Mouse (Mus musculus) adrenal gland, postnatal 10 days (tissue): ENCODE data around the gene Gm18336. TPM values are rescaled to one million over a fixed set of nuclear protein-coding genes. Genes with fewer than 3 reads are reported as not detected.
"Not testable (repeated sequence)": the region's sequence is repeated elsewhere in the genome, so short reads cannot be mapped to it uniquely, and the experiment has no call there.

ENCODE experiments used
- DNase-seq: peaks from one replicate; pipeline ENCODE4 v3.0.0; 2021; ENCODE audit warnings: mixed read lengths
- long read RNA-seq, 2 experiments: library from polyadenylated mRNA; stranded (forward); transcript quantifications; one replicate each; pipeline ENCODE4 v2.0.0; 2021
- total RNA-seq, 2 experiments: library from RNA; stranded (reverse); gene quantifications; 2 replicates each; pipeline ENCODE4 v1.2.3; 2021

The Gm18336 gene
- total RNA-seq, result not detected
- long read RNA-seq, experiment 1, result 0 reads
- long read RNA-seq, experiment 2, result 0 reads

DNA sequence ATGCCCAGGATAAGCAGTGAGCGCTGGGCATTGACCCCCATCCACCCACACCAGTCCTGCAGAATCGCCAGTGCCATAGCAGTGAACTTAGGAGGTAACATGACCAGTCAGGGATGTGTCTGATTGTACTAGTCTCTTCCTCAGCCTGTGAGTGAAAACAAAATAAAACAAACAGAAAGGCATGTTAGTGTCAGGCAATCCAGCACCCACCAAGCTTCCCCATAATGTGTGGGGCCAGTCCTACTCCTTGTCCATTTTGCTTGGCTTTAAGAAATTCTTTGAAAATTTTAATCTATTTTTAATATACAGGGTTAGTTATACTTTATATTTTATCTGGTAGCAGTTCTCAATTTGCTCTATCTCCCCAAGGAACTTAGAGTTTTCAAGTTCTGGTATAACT, at the start of gene Gm18336:
Gene Gm18336, minus strand, starts transcription at position 101 of the 400 bp plus-strand sequence.
- DNase-seq, result not testable (repeated sequence)

DNA sequence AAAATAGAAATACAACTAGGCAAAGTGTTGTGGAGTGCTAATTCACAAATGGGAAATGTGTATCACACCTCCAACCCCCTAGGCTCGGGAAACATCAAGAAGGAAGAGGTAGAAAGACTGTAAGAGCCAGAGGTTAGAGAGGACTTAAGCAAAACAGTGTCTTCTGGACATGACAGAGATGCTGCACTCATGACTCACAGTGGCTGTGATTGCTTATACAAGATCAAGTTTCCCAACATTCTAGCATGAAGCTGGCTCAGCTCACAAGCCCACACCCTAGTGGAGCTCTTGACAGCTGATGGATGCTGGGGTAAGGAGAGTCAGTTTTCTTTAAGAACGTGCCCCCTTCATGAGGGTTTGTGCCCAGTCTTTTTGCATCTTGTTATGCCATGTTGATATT, 42.9 kb upstream of the Gm18336 start:
- DNase-seq, result no peak

DNA sequence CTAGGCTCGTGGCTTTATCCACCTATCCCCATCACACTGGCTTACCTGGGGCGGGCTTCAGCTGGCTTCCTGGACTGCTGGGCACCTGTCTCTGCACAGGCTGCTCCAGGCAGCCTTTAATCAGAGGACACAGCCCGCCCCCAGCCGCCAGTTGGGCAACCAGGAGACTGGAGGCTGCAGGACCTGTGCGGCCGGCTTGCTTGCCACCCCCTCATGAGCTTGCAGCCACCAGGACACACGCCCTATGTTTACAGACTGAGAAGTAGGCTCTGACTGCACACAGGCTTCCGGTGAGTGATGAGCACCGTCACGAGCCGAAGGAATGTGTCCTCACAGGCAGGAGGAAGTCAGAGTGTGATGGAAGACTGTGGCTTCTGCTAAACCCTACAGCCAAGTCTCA, 36.7 kb upstream of the Gm18336 start, which contains the start of gene Trex2:
Gene Trex2, minus strand, starts transcription at position 93 of the 400 bp plus-strand sequence.
- no peak for DNase-seq

DNA sequence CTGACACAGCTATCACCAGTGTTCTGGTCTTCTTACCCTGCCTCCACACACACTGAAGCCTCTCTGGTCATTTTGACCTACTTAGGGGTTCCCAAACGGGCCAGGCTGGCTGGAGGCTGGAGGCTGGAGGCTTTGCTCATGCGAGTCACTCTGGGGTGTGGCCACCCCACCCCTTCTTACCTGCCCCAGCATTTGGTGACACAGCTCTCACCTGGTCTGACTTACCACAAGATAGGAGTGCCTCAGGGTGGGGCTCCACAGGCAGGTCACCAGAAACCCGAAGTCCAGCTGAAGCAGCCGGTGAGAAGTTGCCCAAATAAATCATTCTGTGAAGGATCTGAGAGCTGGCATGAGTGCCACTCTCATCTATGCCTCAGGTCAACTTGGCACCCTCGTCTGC, 34.3 kb upstream of the Gm18336 start:
- DNase-seq, result no peak

DNA sequence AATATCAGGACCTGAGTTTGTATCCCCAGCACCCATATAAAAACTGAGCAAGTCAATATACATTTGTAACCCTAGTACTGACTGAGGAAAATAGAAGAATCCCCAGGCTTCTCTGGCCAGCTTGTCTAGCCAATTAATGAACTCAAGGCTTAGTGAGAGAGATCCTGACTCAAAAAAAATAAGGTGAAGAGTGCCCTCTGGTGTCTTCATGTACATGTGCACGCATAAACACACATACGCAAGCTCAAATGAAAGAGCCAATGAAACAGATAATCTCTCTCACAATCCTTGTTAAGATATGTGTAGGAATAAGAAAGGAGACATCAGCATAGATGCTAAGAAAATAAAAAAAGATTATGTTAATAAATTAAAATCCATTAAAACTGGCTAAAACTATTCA, 31.5 kb upstream of the Gm18336 start:
- DNase-seq, result no peak

DNA sequence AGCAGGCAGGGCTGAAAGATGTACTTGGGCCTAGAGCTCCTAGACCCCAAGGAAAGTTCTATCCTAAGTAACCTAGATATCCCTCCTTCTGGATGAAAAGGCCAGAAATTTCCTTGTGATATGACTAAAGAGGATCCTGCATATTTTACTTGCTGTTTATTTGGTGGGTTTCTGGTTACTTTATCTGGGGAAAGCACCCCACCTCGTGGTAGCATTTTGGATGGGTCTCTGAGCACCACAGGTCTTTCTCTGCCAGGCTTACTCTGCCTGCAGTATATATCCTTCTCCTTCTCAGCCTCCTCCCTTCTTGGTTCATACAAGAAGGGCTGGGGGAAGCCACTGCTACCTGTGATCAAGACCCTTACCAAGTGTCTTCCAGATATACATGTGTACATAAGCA, 14.2 kb upstream of the Gm18336 start:
- no peak for DNase-seq

DNA sequence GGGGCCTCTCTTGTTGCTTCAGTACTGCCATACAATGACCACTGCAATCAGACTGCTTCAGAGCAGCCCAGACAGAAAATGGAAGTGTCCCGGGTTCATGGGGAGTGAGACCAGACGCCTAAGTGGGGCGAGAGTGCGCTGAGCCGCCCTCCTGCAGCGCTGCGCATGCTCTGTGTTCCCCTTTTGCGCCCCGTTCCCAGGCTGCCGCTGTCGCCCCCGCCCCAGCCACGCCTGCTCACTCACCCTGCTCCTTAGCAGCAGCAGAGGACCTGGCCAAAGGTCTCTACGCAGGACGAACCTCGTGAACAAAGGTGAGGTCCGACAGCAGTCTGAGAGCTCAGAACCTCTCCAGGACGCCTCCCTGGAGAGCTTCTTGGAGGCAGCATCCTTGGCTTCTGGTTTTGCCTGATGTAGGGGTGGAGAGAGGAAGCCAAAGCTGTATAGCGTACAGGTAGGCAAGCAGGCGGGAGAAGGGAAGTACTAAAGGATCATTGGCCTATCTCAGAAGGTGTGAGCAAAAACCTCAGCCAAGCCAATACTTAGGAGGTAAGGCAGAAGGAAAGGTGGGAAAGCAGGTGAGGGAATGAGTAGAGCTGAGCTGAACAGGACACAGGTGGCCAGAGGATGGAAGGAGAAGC, 12.5 kb upstream of the Gm18336 start, which contains the start of gene Zfp92:
Gene Zfp92, plus strand, starts transcription at position 217 of the 638 bp plus-strand sequence.
- DNase-seq, result peak; percentile 13

DNA sequence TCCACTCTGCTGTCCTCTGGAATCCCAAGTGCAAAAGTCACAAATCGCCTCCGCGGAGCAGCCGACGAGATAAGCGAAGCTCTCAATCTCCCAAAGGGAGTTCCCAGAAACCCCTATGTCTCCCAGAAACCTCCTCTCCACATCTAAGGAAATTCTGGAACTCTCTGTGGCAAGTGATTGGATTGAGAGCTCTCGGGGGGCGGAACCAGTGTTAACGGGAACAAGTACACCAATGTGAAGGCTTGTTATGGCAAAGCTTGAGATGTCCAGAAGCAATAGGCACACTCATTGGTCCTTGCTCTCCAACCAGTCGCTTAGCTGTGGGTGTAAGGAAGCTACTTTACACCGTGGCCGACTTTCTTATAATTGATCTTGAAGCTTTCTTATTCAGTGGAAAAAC, 3.1 kb upstream of the Gm18336 start:
- DNase-seq, result no peak

DNA sequence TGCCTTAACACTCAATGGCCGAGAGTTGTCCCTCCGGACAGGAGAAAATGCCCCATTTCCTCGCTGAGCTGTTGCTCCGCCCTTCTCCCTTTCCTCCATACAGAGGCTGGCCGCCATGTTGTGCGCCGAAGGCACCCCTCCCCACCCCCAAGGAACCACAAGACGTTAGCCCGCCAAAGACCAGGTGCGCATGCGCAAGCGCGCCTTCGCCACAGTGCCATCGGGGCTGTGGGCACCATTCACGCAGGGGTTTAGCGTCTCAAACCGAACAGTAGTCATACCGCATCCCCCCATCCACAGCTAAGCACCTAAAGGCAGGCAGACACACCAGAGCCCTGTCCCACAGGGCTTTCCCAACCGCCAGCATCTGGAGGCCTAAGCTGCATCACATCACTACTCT, 2.4 kb upstream of the Gm18336 start:
- no peak for DNase-seq

DNA sequence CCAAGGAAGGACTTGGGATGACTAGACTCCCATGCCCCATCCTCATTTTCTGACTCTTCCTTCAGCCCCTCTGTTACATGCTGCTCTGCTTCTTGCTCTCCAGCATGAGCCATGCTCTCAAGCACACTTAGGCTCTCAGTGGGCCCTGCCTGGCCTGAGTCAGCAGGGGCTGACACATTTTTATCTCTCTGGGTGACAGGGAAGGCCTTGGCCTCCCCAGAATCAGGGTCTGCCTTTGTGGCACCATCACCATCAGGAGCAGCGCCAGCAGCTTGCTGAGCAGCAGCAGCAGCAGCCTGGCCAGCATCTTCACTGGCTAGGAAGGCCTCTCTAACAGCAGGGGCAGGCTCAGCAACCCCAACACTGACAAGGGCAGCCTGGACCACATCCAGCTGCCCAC, 2.1 kb downstream of the Gm18336 start:
- DNase-seq, result peak; percentile 32

DNA sequence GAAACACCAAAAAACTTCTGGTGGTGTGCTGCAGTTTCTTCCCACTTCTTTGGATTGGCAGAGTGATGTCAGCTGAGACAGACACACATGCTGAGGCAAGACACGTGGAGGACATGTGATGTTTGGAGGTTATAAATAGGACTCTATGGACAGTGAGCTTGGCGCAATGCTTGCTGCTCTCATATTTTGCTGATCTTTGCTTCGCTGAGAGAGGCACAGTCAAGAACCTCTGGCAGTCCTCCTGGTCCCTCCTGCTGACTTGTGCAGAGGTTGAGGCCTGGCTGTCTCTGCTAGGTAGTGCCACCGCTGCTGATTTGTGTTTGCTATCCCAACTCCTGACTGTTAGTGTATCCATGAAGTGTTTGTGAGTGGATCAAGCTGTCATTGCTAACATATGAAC, 7.1 kb downstream of the Gm18336 start:
- DNase-seq, result no peak

DNA sequence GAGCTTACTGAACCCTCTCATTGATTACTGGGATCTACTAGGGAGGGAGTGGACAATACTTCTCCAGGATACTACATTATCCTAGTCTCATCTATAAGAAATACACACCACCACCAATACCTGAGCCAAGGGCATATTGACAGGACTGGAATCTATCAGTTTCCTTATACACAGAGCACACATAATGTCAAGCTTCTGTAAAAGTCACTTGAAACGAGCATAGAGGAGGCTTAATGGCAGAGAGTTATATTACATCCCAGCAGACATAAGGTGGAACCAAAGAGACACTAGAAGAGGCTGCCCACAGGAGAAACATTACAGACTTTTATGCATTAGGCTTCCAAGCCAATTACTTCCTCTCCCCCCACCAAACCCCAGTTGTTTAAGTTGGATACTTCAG, 13.6 kb downstream of the Gm18336 start:
- DNase-seq, result no peak

DNA sequence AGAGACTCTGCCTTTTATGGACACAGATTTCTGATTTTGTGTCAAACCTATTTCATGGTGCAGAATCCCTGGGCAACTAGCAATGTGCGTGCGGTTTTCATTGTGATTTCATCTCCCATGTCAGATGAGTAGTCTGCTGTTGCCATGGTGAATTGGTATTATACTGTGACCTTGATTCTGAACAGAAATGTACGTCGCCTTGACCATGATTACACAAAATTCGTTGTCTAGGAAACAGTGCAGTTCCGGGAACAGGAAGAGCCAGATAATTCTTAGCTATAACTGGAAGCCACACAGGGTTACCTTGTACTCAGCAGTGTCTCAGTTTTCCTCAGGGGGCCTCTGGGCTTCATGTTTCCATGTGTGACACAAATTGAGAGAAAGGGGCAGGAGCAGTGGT, 14.1 kb downstream of the Gm18336 start:
- DNase-seq, result no peak

DNA sequence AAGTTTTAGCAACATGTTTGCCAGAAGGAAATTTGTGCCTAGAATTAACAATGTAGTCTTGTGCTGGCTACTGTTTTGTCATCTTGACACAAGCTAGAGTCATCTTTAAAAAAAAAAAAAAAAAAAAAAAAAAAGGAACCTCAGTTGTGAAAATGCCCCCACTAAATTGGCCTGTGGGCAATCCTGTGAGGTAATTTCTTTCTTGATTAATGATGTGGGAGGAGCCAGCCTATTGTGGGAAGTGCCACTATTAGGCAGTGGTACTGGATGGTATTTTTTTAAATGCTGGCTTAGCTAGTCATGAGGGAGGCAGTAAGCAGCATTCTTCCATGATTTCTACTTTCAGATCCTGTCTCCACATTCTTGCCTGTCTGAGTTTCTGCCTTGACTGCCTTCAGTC, 35.2 kb downstream of the Gm18336 start:
- DNase-seq, result no peak

DNA sequence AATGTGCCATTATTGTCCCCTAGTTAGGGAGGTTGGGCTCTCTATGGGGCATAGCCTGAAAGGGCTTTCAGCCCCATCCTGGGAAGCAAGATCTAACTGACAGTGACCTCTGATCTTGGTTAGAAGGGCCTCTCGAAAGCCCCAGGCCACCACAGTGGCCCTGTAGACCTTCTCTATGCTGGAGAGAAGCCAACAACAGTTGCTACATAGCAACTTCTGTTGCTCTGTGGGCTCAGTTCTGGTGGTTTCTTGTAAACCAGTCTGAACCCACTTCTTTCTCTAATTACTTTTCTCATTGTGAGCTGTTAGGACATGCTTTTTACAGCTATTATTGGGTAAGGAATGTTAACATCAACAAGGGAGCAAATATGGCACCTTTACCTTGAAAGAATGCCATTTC, 41.8 kb downstream of the Gm18336 start:
- DNase-seq, result no peak

DNA sequence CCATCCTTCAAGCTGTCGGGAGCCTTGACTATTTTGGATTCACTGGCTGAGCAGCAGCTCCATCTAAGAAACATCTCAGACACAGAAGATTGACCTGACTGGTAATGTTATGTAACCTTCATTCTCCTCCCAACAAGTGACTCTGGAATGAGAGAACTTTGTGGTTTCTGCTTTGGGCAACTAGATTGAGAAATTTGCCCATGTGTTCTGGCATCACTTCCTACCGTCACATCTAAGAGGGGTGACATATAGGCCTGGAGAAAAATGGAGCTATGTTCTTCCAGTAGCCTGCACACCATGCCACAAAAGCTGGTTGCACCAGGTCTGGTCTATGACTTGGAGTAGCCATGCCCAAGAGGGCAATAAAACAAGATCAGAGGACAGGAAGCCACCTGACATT, 42.4 kb downstream of the Gm18336 start:
- DNase-seq, result no peak

Other genes with a start within 250 kb of the Gm18336 start
- not detected for gene Xlr5b, start 249.9 kb downstream of the Gm18336 start, total RNA-seq
- not detected for gene DXBay18, start 249.3 kb downstream of the Gm18336 start, total RNA-seq
- gene Spin2d, start 221.7 kb downstream of the Gm18336 start, total RNA-seq, result not detected
- gene Xlr3b, start 206.5 kb downstream of the Gm18336 start, total RNA-seq, result 1 to 10 TPM; 4.6 to 7.8 TPM
- gene Xlr4b, start 184.4 kb downstream of the Gm18336 start, total RNA-seq, result under 1 TPM in 1 of 2 experiments, not detected in 1; 0.60 TPM
- gene F8a, start 170.4 kb downstream of the Gm18336 start, total RNA-seq, result 1 to 10 TPM; 7.3 to 7.8 TPM
- under 1 TPM; 0.66 to 0.76 TPM for gene Xlr4c, start 155.6 kb downstream of the Gm18336 start, total RNA-seq
- not detected for gene Xlr3c, start 133.3 kb downstream of the Gm18336 start, total RNA-seq
- gene Xlr5a, start 105.8 kb downstream of the Gm18336 start, total RNA-seq, result under 1 TPM; 0.24 to 0.33 TPM
- gene Xlr5c, start 105.8 kb downstream of the Gm18336 start, total RNA-seq, result under 1 TPM; 0.45 to 0.69 TPM
- gene Gm45015, start 61.9 kb downstream of the Gm18336 start, total RNA-seq, result not detected
- gene Zfp275, start 56.1 kb downstream of the Gm18336 start, total RNA-seq, result 10 to 100 TPM; 15.3 to 18.7 TPM
- under 1 TPM; 0.15 TPM for gene Zfp92, start 12.4 kb upstream of the Gm18336 start, total RNA-seq
- not detected for gene Trex2, start 36.6 kb upstream of the Gm18336 start, total RNA-seq
- 10 to 100 TPM; 24.3 to 34.8 TPM for gene Haus7, start 60.3 kb upstream of the Gm18336 start, total RNA-seq
- gene Bgn, start 84.9 kb upstream of the Gm18336 start, total RNA-seq, result 100 to 1,000 TPM; 207 to 268 TPM
- gene Atp2b3, start 104.3 kb upstream of the Gm18336 start, total RNA-seq, result 10 to 100 TPM; 11.7 to 17.0 TPM
- 1 to 10 TPM in 1 of 2 experiments, under 1 TPM in 1; 0.67 to 1.1 TPM for gene Dusp9, start 240.7 kb upstream of the Gm18336 start, total RNA-seq